Mouse (Mus musculus): ENCODE measurements around the gene Ehd4. TPM values are rescaled to one million over a fixed set of nuclear protein-coding genes. Genes with fewer than 3 reads are reported as not detected.

Gene Ehd4
- total RNA-seq, 2 experiments from 2014 or later: 130 to 134 TPM

- DNase-seq: no peak
These were observed 84.9 kb downstream of the Ehd4 start for GRCm38 (mm10) chr2:120069466-120069990.

- DNase-seq: peak; percentile 43
These were observed 85.6 kb downstream of the Ehd4 start for GRCm38 (mm10) chr2:120068555-120069465.

GRCm38 (mm10) chr2:120066224-120066623 lies 88.2 kb downstream of the Ehd4 start:
- DNase-seq: no peak

GRCm38 (mm10) chr2:120065243-120065642 lies 89.2 kb downstream of the Ehd4 start:
- no peak for DNase-seq

GRCm38 (mm10) chr2:120064639-120065038 lies 89.8 kb downstream of the Ehd4 start:
- DNase-seq: no peak

- no peak for DNase-seq
These were observed 92.2 kb downstream of the Ehd4 start for GRCm38 (mm10) chr2:120062248-120062647.

- DNase-seq: no peak
These were observed 93.8 kb downstream of the Ehd4 start for GRCm38 (mm10) chr2:120060651-120061050.

- no peak for DNase-seq
These were observed 94.2 kb downstream of the Ehd4 start for GRCm38 (mm10) chr2:120060190-120060589.

- no peak for DNase-seq
These were observed 94.9 kb downstream of the Ehd4 start for GRCm38 (mm10) chr2:120059466-120059865.

- no peak for DNase-seq
These were observed 95.6 kb downstream of the Ehd4 start for GRCm38 (mm10) chr2:120058818-120059217.

- no peak for DNase-seq
These were observed 98.5 kb downstream of the Ehd4 start for GRCm38 (mm10) chr2:120055923-120056322.

GRCm38 (mm10) chr2:120054771-120055552 lies 99.4 kb downstream of the Ehd4 start:
- DNase-seq: no peak

GRCm38 (mm10) chr2:120051405-120051804 lies 103.0 kb downstream of the Ehd4 start:
- DNase-seq: no peak

GRCm38 (mm10) chr2:120049632-120050274 lies 104.7 kb downstream of the Ehd4 start:
- peak; percentile 53 for DNase-seq

GRCm38 (mm10) chr2:120048173-120048572 lies 106.2 kb downstream of the Ehd4 start:
- no peak for DNase-seq

- no peak for DNase-seq
These were observed 107.7 kb downstream of the Ehd4 start for GRCm38 (mm10) chr2:120046486-120047310.

GRCm38 (mm10) chr2:120044676-120045075 lies 109.7 kb downstream of the Ehd4 start:
- DNase-seq: no peak

- no peak for DNase-seq
These were observed 110.3 kb downstream of the Ehd4 start for GRCm38 (mm10) chr2:120044101-120044603.

GRCm38 (mm10) chr2:120040991-120041390 lies 113.4 kb downstream of the Ehd4 start:
- no peak for DNase-seq

All from gastrocnemius, postnatal 10 days (tissue).